Comparison of ENCODE assay signal across 8 mouse cellular contexts in genomic region chr8:61223729-61224379, GRCm38 (mm10). TPM values are rescaled to one million over a fixed set of nuclear protein-coding genes. Genes with fewer than 3 reads are reported as not detected.
DNase-seq lines count a peak whose midpoint lies in the region; ATAC-seq and TF ChIP-seq lines count a peak whose summit lies in the region.

Gene Sh3rf1 (plus strand): TSS chr8:61223872.

- ATAC-seq in intestine, embryonic 14.5 days (replicated peaks; ENCODE audit: low FRiP score, low TSS enrichment, low read depth): peak; percentile 92

- peaks cover 7% of the 10 kb centered on the region for H3K4me1 ChIP-seq in cortical plate, adult 2 months (ENCODE audit: control insufficient read depth, insufficient read depth, low read length)
- H3K4me1 ChIP-seq in intestine, embryonic 14.5 days (replicated peaks; ENCODE audit: control insufficient read depth, insufficient read depth, low read length): peaks cover 26% of the 10 kb centered on the region

- DNase-seq in adipocyte (ENCODE audit: low spot score): peak; percentile 71
- DNase-seq in gastrocnemius, postnatal 25 days: peak; percentile 79
- DNase-seq in intestine, embryonic 14.5 days (ENCODE audit: low spot score): peak; percentile 90
- DNase-seq in left cerebral cortex, postnatal 25 days (ENCODE audit: low spot score in 2 of 2): peak; percentile 64 to 80
- peak; percentile 71 for DNase-seq in mesoderm, embryonic 11.5 days (ENCODE audit: low read depth, low spot score)
- peak; percentile 53 to 58 for DNase-seq in right cerebral cortex, postnatal 36 days (ENCODE audit: low spot score in 2 of 2)
- DNase-seq in yolk sac, embryonic 10.5 days (ENCODE audit: low spot score): peak; percentile 87

- H3K4me2 ChIP-seq in intestine, embryonic 14.5 days (ENCODE audit: low read length): peak within 1 kb of the TSS; percentile 91

- no peaks in the 10 kb centered on the region for H3K27me3 ChIP-seq in intestine, embryonic 14.5 days (replicated peaks; ENCODE audit: control insufficient read depth, insufficient read depth, low read length)

- WGBS in intestine, embryonic 14.5 days: under 1% methylated on average over 69 of the region's 84 CpGs

- H3K9me3 ChIP-seq in intestine, embryonic 14.5 days (ENCODE audit: control insufficient read depth, low read length): 0 out of 2 replicates have a peak, but pooled peaks cover 2% of the 10 kb centered on the region

- H3K27ac ChIP-seq in cortical plate, adult 2 months (ENCODE audit: insufficient read depth, low read length): peak within 1 kb of the TSS; percentile 97
- H3K27ac ChIP-seq in intestine, embryonic 14.5 days (ENCODE audit: low read depth): peak within 1 kb of the TSS; percentile 79

- TF ChIP-seq CTCF in cortical plate, adult 2 months (IDR thresholded peaks at IDR 0.05; ENCODE audit: extremely low read depth, insufficient read depth, low read length): no peak

- TF ChIP-seq POLR2A in cortical plate, adult 2 months (IDR thresholded peaks at IDR 0.05; ENCODE audit: extremely low read depth, insufficient read depth, low read length): no peak

- intact Hi-C loops in left cerebral cortex, postnatal 25 days (cut with DNase I): loop anchor here (5.0 to 10.0 kb wide), 3 partner anchors 102 to 258 kb away; no protein-coding TSS in a partner anchor

- H3K36me3 ChIP-seq in intestine, embryonic 14.5 days (ENCODE audit: control insufficient read depth, insufficient read depth, low read length): peaks cover 15% of the 10 kb centered on the region; the same call in 1 of the 2 replicates

- peak within 1 kb of the TSS; percentile 99 for H3K4me3 ChIP-seq in cortical plate, adult 2 months (ENCODE audit: insufficient read depth, low read length)
- peak within 1 kb of the TSS; percentile 76 for H3K4me3 ChIP-seq in intestine, embryonic 14.5 days (ENCODE audit: low read depth, low read length)

- peak within 1 kb of the TSS; percentile 77 for H3K9ac ChIP-seq in intestine, embryonic 14.5 days (ENCODE audit: low read length)

RNA-seq across cellular contexts. Expression of gene Sh3rf1, which starts in this region (rescaled TPM):
- polyA plus RNA-seq in cortical plate, adult 2 months (2012; rRNA removed): 13.8 and 15.9 TPM in 2 replicates
- 1 to 10 TPM; 1.9 to 2.2 TPM for total RNA-seq in gastrocnemius, postnatal 25 days (2021)
- polyA plus RNA-seq in intestine, embryonic 14.5 days (2014; fragmentation: Nextera tagmentation; extraction: Ambion mirVana): 12.6 and 13.8 TPM in 2 replicates
- total RNA-seq in left cerebral cortex, postnatal 25 days (2021): 10 to 100 TPM; 36.8 to 39.8 TPM

Comparison
In these comparisons a context has a peak if more than half of its experiments do, and no peak if none do; other contexts are left out.
1. Peak in every context shown above with its lines: DNase-seq, ATAC-seq, H3K4me3 ChIP-seq and H3K27ac ChIP-seq.
2. RNA of gene Sh3rf1 (total RNA-seq): 36.8 to 39.8 TPM in left cerebral cortex, postnatal 25 days; 1.9 to 2.2 TPM in gastrocnemius, postnatal 25 days; every median in the first group is over 10 times any median in the second.